Mouse (Mus musculus): ENCODE measurements around the gene Pbld2.
"Not testable (repeated sequence)": the region's sequence is repeated elsewhere in the genome, so short reads cannot be mapped to it uniquely, and the experiment has no call there.

Gene Pbld2

GRCm38 (mm10) chr10:63026156-63026794 lies 2.2 kb downstream of the Pbld2 start:
- DNase-seq: no peak

- no peak for DNase-seq
Observed at GRCm38 (mm10) chr10:63026795-63027160, 2.7 kb downstream of the Pbld2 start.

- DNase-seq: no peak
Observed at GRCm38 (mm10) chr10:63027376-63028161, 3.5 kb downstream of the Pbld2 start.

GRCm38 (mm10) chr10:63028396-63028795 lies 4.3 kb downstream of the Pbld2 start:
- DNase-seq: no peak

- DNase-seq: no peak
Observed at GRCm38 (mm10) chr10:63032267-63032666, 8.2 kb downstream of the Pbld2 start.

- no peak for DNase-seq
Observed at GRCm38 (mm10) chr10:63032956-63033355, 8.8 kb downstream of the Pbld2 start.

- no peak for DNase-seq
Observed at GRCm38 (mm10) chr10:63038571-63039320, 14.6 kb downstream of the Pbld2 start.

GRCm38 (mm10) chr10:63039867-63040628 lies 15.9 kb downstream of the Pbld2 start:
- no peak for DNase-seq

GRCm38 (mm10) chr10:63043154-63043553 lies 19.0 kb downstream of the Pbld2 start:
- no peak for DNase-seq

GRCm38 (mm10) chr10:63047751-63048150 lies 23.6 kb downstream of the Pbld2 start:
- no peak for DNase-seq

- no peak for DNase-seq
Observed at GRCm38 (mm10) chr10:63049106-63049505, 25.0 kb downstream of the Pbld2 start.

GRCm38 (mm10) chr10:63051267-63051666 lies 27.2 kb downstream of the Pbld2 start:
- DNase-seq: no peak

GRCm38 (mm10) chr10:63052011-63052410 lies 27.9 kb downstream of the Pbld2 start:
- no peak for DNase-seq

- no peak for DNase-seq
Observed at GRCm38 (mm10) chr10:63053007-63053406, 28.9 kb downstream of the Pbld2 start.

GRCm38 (mm10) chr10:63054071-63054470 lies 30.0 kb downstream of the Pbld2 start:
- DNase-seq: not testable (repeated sequence)

- no peak for DNase-seq
Observed at GRCm38 (mm10) chr10:63054586-63054985, 30.5 kb downstream of the Pbld2 start.

- DNase-seq: no peak
Observed at GRCm38 (mm10) chr10:63056966-63057750, 33.0 kb downstream of the Pbld2 start.

- DNase-seq: no peak
Observed at GRCm38 (mm10) chr10:63059862-63060261, 35.7 kb downstream of the Pbld2 start, which contains the start of gene Pbld1. Pbld1 (plus strand) TSS chr10:63060162.

GRCm38 (mm10) chr10:63060406-63060805 lies 36.3 kb downstream of the Pbld2 start:
- no peak for DNase-seq

GRCm38 (mm10) chr10:63061266-63061665 lies 37.2 kb downstream of the Pbld2 start:
- DNase-seq: no peak

- no peak for DNase-seq
Observed at GRCm38 (mm10) chr10:63062696-63063095, 38.6 kb downstream of the Pbld2 start.

GRCm38 (mm10) chr10:63063365-63063764 lies 39.2 kb downstream of the Pbld2 start:
- DNase-seq: no peak
